Mouse (Mus musculus) large intestine, adult 2 months (tissue): Measurements from ENCODE around the gene Cenpb. TPM values are rescaled to one million over a fixed set of nuclear protein-coding genes. Genes with fewer than 3 reads are reported as not detected.
A peak's percentile ranks its signal among the peaks of the same experiment; 100 is the strongest.
"Not testable (repeated sequence)": the region's sequence is repeated elsewhere in the genome, so short reads cannot be mapped to it uniquely, and the experiment has no call there.

Source experiments
- DNase-seq: peaks from one replicate; pipeline ENCODE4 v3.0.0-alpha.2; 2012; ENCODE audit warnings: low read depth, low spot score
- WGBS: fragments of 180-500 bp; shearing (Covaris S2); methylation state at CpG from one replicate; pipeline ENCODE4 v1.1.7; 2018; 5-methylcytosine and 5-hydroxymethylcytosine counted together
- polyA plus RNA-seq: library from polyadenylated mRNA; depleted of rRNA; stranded (reverse); fragments of >200 nt; gene quantifications from 2 replicates; pipeline ENCODE4 v1.2.3, GENCODE M21; 2012; rRNA removed

Cenpb gene
- polyA plus RNA-seq: 48.3 and 64.6 TPM in 2 replicates

DNA sequence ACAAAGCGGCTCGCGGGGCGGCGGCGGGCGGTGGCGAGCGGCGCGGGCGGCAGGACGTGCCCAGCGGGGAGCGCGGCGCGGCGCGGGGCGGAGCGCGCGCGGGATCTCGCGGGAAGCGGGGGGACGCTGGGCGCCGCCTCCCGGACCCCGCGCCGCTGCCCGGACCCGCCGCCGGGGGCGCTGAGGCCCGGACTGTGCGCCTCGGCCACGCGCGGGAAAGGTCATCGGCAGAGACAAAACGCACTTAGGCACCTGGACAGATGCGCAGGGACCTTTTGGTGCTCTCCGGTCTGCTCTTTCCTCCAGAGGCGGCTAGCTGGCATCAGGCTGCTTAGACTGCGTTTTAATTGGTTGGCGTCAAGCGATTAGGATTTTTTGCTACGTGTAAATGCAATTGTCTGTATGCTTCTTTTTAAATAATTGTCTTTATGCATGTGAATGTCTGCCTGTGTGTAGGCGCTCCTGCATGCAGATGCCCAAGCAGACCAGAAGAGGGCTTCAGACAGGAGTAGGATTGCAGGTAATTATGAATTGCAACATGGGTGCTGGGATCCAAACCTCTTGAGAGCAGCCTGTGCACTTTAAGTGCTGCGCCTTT lies at the start of gene Cenpb:
TSS of gene Cenpb (minus strand) at position 78 of the 598 bp plus-strand sequence.
- DNase-seq: no peak
- 3% methylated on average over 56 of the region's 57 CpGs for WGBS

DNA sequence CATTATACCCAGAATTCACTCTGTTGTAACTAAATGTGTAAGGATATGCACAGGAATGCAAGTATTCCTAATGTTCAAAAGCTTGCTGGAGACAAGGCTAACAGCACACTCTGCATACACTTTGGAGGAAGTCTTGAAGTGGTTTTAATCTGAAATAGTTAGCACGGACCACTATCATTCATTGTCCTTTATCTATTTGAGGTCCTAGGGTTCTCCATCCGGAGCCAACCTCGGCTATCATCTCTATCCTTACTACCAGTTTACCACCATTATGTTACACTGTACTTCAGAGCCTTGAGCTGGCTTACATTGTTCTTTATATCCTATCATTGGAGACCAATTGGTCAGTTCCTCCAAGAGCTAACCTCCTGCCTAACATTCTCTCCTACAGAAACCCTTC lies 47.4 kb upstream of the Cenpb start:
- 91% methylated on average over 3 of the region's 3 CpGs for WGBS
- DNase-seq: no peak

GRCm38 (mm10) chr2:131226669-131227068 lies 46.8 kb upstream of the Cenpb start:
- DNase-seq: not testable (repeated sequence)
- 33% methylated on average over 2 of the region's 2 CpGs for WGBS

DNA sequence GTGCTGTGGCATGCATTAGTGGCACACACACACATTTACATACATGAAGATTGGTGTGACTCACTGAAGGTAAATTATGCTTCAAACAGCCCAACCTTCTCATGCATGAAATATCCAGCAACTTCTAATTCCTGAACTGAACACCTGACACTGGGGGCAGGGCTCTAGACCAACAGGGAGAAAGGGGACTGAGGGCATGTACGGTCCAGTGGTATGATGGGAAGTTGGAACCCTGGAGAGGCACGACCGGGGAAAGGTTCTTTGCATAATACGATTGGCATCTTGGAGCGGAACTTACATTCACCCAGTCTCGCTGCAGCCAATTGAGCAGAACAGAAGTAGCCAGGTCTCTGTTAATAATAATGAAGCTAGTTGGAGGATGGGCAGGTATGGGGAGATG lies 45.3 kb upstream of the Cenpb start:
- no peak for DNase-seq

GRCm38 (mm10) chr2:131223569-131223968 lies 43.7 kb upstream of the Cenpb start:
- WGBS: 96% methylated on average over 1 of the region's 1 CpGs
- no peak for DNase-seq

More for the DNA sequence above, 45.3 kb upstream of the Cenpb start:
- WGBS: 93% methylated on average over 6 of the region's 6 CpGs

- WGBS: 17% methylated on average over 5 of the region's 5 CpGs
- no peak for DNase-seq
Observed at GRCm38 (mm10) chr2:131222562-131222961, 42.7 kb upstream of the Cenpb start.

DNA sequence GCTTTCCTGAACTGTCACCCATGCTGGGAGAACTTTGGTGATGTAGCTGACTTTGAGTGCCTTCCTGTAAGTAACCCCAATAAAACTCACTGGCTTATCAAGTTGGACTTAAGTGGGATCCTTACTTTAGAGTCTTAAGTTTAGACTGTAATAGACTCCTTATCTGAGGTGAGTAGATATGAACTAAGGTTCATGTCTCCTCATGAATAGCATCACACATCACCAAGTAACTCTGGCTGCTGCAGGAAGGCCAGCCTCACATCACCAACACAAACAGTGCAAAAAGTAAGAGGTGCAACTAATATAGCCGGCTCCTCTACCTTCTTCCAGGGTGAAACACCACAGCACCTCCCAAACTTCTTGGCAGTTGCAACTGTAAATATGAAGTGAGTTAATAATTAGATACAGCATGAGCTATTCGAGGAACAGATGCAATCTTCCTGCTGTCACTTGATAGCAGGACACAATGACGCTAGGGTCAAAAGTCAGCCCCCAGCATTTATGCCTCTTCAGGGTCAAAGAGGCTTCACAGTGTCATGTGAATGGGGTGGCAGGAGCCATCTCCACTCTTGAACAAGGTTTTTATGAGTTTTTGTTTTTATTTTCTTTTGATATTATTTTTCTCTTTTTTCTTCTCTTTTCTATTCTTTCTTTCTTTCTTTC lies 42.1 kb upstream of the Cenpb start:
- no peak for DNase-seq
- 34% methylated on average over 3 of the region's 3 CpGs for WGBS

DNA sequence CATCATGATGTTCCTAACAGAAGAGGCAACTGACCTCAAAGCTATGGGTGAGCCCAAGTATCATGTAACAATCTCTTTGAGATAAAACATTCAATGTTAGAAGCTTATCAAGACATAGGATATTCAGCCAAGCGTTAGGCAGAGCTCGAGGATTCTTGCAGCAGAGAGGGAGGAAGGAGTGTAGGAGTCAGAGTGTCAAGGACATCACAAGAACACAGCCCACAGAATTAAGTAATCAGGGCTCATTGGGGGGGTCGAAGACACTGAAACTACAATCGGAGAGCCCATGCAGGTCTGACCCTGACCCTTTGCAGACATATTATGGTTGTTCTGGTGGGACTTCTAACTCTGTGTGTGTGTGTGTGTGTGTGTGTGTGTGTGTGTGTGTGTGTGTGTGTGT lies 40.2 kb upstream of the Cenpb start:
- DNase-seq: no peak
- WGBS: 83% methylated on average over 4 of the region's 4 CpGs

DNA sequence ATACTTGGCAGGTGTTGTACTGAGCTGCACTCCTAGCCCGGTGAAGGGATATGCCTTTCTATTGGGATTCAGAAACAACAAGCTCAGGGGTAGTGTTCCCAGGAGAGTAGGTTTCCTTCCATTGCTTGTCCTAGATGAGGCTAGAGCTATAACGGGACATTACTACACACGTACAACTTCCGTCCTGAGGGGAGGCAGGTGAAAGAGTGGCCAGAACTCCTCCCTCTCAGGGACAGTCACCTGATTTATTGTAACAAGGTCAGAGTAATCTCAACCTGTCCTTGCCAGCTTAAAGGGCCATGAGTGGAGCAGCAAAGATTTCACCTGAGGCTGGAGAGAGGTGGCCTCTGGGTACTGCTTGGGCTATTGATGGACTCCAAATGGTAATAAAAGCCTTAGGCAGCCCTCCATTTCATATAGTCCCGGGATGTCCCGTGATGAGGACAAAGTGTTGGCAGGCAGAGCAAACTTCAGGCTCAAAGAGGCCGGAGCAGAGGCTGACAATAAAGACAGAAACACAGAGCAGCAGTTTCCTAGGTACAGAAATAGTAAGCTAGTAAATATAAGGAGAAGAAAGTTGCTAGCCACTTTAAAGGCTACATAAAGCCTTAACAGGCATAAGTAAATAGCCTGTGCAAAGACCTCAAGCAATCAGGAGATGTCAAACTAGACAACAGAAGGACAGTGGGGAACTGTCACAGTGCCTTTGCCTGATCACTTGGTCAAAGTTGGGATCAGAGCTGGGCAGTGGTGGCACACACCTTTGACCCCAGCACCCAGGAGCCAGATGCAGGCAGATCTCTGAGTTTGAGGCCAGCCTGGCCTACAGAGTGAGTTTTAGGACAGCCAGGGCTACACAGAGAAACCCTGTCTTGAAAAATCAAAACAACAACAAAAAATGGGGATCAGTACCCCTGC lies 36.3 kb upstream of the Cenpb start:
- WGBS: 21% methylated on average over 7 of the region's 7 CpGs
- DNase-seq: no peak

DNA sequence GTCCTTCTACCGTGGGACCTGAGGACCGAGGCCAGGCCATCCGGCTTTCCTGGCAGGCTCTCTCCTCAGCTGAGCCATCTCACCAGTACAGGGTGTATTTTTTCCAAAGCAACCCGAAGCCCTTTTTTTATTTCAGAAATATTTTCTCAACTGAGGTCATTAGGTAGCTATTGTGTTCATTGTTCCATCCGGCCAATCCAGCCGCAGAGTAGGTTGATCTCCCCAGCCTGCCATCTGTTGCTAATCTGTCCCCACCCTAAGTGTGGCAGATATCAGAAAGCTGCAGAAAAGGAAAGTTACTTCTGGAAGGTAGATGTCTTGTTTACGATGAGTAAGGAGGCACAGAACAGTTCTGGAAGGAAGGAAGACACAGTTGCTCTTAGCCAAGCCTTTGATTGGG lies 33.9 kb upstream of the Cenpb start:
- WGBS: 44% methylated on average over 7 of the region's 7 CpGs
- no peak for DNase-seq

DNA sequence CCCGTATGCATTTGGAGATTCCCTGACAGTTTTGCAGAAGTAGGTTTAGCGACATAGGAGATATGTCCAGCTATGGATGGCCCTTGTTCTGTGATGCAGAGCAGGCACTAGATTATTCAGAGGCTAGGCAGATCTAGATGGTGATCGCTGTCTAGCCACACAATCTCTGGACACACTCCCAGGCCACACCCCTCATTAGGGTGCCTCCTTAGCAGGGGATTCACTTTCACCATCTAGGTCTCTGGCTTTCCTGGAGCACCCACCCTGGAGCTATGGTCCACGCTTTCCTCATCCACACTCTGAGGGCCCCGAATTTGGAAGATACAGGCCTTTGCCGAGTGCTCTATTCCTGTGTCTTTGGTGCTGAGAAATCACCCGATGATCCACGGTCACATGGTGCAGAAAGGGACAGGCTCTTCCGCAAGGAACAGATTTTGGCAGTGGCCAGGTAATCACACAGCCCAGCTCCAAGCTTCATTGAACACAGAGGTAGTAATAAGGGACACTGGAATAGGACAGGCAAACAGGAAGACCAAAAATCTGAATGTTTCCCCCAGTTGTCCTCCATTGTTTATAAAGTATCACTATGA lies 31.3 kb upstream of the Cenpb start:
- whole genome bisulfite sequencing: 16% methylated on average over 9 of the region's 9 CpGs
- no peak for DNase-seq

- 1% methylated on average over 50 of the region's 50 CpGs for WGBS
- DNase-seq: no peak
Observed at GRCm38 (mm10) chr2:131209969-131210792, 30.3 kb upstream of the Cenpb start.

DNA sequence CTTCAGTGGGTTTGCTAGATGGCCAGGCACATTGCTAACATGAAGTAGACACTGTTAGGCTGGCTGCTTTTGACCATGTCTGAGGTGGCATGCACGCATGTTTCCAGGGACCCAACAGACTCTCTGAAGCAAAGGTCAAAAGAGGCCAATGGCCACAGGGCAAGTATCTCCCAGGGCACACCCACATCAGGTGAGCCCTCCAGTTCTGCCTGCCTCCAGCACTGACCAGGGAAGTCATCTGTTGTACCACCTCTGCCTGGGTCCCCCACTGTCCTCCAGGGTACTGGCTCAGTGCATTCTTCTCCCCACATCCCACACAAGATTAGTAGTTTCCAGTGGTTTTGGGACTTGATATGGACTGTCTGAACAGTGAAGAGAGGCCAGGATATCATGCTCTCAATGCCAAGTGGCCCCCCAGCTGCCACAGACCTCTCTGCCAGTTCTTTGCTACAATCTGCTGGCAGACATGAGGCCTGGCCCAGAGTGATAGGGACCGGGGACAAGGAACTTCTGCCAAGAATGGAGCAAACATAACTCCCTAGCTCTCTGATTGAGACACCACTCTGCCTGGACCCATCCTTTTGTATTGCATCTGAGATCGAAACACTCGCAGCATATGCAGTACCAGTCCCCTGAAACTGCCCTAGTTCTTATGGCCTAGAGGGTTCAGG lies 29.4 kb upstream of the Cenpb start:
- 44% methylated on average over 4 of the region's 4 CpGs for WGBS
- DNase-seq: no peak

- WGBS: 72% methylated on average over 2 of the region's 2 CpGs
- DNase-seq: no peak
Observed at GRCm38 (mm10) chr2:131208356-131208755, 28.5 kb upstream of the Cenpb start.

GRCm38 (mm10) chr2:131206778-131207177 lies 26.9 kb upstream of the Cenpb start, which contains the start of gene Ap5s1:
TSS of gene Ap5s1 (plus strand) at chr2:131207078.
- no peak for DNase-seq
- 90% methylated on average over 4 of the region's 4 CpGs for WGBS

- DNase-seq: no peak
- 69% methylated on average over 8 of the region's 8 CpGs for WGBS
Observed at GRCm38 (mm10) chr2:131205521-131206182, 25.8 kb upstream of the Cenpb start.

GRCm38 (mm10) chr2:131204410-131204981 lies 24.6 kb upstream of the Cenpb start:
- WGBS: 2% methylated on average over 7 of the region's 7 CpGs

More at GRCm38 (mm10) chr2:131204410-131204981, 24.6 kb upstream of the Cenpb start:
- peak; percentile 97 for DNase-seq
